Mouse (Mus musculus) lung, adult 2 months (tissue): ENCODE data around the gene Glrp1.

ENCODE experiments used
- CTCF ChIP-seq: fragments of 200-500 bp; IDR thresholded peaks from 2 replicates; pipeline ENCODE4 v1.5.1; 2011; ENCODE audit warnings: mild to moderate bottlenecking, low read length, control low read depth; ENCODE audit not compliant: insufficient read depth
- POLR2A ChIP-seq: fragments of 200-500 bp; IDR thresholded peaks from 2 replicates; pipeline ENCODE4 v1.6.1; 2011; ENCODE audit warnings: low read depth, mild to moderate bottlenecking, control low read depth, low read length, borderline replicate concordance; ENCODE audit errors: extremely low read depth

- TF ChIP-seq CTCF: no peak
- no peak for TF ChIP-seq POLR2A
Observed at GRCm38 (mm10) chr1:88559258-88559657, 49.4 kb upstream of the Glrp1 start.
